Mouse (Mus musculus) frontal cortex, adult (tissue): ENCODE data around the gene Lin52.
"Not testable (repeated sequence)": the region's sequence is repeated elsewhere in the genome, so short reads cannot be mapped to it uniquely, and the experiment has no call there.

Experiments used
- ATAC-seq: cut with Nextera tagmentation; 2 replicates; pipeline ENCODE4 v1.9.2; 2017; ENCODE audit warnings: mild to moderate bottlenecking, moderate library complexity, mixed read lengths; ENCODE audit not compliant: low TSS enrichment

The Lin52 gene

DNA sequence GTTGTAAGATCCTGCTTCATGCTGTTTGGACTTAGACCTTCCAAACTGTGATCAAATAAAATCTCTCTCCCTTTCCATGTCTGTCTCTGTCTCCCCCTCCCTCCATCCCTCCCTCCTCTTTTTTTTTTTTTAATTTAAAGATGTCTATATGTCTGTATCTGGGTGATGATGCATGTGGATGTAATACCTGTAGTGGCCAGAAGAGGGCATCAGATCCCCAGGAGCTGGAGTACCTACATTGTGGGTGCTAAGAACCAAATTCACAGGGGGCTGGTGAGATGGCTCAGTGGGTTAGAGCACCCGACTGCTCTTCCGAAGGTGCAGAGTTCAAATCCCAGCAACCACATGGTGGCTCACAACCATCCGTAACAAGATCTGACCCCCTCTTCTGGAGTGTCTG is 88.3 kb downstream of the Lin52 start:
- ATAC-seq = not testable (repeated sequence)

DNA sequence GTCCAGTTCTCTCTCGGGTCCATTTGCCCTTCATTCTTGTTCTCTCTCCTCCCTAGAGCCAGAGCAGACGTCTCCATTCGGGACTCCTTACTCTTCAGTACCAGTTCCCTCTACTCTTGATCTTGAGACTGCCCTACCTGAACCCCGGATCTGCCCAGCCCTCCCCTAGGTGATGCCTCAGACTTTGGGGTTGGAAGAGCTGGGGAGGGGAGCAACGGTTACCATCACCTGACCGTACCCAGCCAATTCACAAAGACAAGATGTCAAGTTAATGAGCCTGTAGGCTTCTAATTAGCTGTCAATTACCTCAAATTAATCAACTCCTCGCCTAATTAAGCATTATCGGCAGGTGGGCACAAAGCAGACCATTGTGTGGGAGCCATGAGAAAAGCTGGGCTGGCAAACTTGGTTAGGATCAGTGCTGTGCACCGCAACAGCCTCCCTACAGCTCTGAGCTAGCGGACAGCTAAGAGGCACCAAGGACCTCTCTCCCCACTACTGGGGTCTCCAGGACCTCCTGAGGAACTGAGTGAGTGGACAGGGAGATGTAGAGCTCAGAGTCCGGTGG is 90.3 kb downstream of the Lin52 start:
- ATAC-seq = no peak

DNA sequence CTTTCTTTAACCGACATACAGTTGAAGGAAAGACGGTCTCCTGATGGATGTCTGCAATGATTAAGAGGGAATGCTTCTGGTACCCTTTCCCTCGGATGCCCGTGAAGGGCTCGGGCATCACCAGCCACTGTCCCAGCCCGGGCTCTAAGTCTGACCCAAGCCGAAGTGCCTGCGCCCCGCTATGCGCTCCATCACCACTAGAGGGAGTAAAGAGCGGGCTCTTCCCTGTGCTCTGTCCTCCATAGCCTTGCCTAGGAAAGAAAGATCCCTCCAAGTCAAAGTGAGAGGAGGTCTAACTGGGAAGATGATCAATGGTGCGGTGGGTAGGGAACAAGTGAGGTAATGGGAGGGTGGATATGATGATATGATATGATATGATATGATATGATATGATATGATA is 94.8 kb downstream of the Lin52 start:
- ATAC-seq = peak; percentile 93

DNA sequence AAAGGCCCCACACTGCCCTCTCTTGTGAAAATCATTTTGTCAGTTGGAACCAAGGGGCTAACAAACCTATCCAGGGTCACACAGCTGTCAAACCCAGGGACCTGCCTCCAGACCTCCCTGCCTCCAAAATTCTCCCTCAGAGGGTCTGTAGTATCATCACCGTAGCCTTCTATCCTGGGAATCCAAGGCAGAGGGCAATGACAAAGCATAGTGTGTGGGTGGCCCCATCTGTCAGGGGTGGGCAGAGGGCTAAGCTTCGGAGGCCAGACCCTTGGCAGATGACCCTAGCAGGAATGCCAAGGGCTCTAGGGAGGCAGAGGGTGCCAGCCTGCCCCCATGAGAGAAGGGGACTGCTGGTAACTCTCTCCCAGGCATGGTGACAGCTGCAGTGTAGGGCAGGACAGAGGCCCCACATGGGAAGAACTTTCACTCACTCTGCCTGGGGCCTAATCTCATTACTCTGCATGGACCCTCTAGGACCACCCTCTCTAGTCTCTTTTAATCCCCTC is 95.4 kb downstream of the Lin52 start:
- no peak for ATAC-seq

DNA sequence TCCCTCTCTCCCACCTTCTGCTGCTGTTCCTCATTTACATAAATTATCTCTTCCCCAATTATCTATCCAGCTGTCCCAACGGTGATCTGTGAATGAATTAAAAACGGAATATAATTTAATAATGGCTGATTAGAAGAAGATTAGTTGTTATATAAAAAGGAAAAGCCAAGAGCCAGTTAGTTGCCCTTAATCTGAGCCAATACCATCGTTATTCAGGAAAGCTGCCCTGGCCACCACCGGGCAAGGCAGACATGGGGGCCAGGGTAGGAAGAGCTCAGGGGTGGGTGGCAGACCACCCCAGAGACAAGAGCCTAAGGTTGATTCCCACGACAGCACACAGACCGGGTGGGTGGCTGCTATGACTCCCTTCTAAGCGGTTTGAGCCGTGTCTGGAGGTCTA is 97.0 kb downstream of the Lin52 start:
- no peak for ATAC-seq

DNA sequence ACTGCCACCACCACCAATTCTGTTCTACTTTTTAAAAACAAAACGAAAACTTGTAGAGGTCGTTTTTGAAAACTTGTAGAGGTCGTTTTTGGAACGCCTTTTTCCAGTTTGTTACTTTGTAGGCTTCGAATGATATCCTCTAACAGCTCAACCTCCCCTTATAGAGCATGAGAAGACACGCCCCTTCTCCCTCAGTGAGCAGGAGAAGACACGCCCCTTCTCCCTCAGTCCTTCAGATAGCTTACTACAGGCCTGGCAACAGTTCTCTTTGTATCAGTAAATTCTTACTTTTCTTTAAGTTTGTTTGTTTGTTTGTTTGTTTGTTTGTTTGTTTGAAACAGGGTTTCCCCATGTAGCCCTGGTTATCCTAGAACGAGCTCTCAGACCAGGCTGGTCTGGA is 104.0 kb downstream of the Lin52 start:
- no peak for ATAC-seq

DNA sequence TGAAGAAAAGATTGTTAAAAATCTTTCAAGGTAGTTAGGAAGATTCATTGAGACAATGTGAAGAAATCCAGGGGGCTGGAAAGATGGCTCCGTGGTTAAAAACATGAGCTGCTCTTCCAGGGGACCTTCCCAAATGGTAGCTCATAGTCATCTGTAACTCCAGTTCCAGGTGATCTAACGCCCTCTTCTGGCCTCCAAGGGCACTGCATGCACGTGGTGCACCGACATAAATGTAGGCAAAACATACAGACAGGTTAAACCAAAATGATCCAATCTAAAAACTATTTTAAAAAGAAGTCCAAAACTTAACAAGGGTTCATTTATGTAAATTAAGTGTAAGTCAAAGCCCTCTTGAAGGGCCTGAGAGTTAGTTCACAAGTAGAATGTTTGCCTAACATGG is 111.3 kb downstream of the Lin52 start:
- no peak for ATAC-seq

DNA sequence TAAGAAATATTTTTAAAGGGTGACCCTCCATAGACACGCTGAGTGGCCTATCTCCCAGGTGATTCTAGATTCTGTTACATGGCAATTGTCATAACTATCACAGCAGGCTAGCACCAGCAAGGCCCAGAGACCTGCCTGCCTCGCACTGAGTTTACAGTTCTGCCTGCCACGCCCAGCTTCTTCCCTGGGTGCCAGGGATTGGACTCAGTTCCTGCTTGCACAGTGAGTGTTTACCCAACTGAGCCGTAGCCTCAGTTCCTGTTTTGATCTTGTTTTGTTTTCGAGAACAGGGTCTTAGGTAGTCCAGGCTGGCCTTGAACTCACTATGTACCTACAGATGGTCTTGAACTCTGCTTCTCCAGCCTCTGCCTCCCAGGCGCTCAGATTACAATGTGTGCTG is 116.4 kb downstream of the Lin52 start:
- ATAC-seq = no peak

DNA sequence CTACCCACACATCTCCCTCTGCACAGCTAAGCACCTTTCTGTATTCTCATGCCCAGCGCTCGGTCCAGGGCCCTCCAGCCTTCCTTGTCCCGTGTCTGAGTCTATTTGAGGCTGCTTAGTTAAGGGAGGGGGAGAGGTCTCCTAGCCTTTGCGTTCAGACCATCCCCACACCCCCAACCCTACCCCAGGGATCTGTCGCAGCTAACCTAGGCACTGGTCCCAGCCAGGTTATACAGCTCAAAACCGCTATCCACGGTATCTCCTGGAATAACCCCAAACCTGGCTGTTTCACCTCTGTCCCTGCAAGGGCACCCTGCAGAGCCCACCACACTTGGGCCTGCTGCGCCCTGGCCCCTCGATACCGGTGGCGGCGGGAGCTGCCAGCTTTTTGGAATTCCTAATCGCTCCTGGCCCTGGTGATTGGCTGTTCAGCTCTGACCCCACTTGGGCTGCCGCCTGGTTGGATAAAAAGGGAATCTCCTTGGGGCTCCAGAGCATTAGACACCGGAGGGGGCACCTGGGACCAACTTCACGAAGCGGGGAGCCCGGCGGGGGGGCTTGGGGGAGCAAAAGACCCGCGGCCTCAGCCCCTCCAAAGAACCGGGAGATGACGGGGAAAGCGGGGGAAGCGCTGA is 118.2 kb downstream of the Lin52 start, which contains the start of gene Vsx2:
Vsx2 (plus strand) TSS at position 427 of the 635 bp plus-strand sequence.
- ATAC-seq = no peak

DNA sequence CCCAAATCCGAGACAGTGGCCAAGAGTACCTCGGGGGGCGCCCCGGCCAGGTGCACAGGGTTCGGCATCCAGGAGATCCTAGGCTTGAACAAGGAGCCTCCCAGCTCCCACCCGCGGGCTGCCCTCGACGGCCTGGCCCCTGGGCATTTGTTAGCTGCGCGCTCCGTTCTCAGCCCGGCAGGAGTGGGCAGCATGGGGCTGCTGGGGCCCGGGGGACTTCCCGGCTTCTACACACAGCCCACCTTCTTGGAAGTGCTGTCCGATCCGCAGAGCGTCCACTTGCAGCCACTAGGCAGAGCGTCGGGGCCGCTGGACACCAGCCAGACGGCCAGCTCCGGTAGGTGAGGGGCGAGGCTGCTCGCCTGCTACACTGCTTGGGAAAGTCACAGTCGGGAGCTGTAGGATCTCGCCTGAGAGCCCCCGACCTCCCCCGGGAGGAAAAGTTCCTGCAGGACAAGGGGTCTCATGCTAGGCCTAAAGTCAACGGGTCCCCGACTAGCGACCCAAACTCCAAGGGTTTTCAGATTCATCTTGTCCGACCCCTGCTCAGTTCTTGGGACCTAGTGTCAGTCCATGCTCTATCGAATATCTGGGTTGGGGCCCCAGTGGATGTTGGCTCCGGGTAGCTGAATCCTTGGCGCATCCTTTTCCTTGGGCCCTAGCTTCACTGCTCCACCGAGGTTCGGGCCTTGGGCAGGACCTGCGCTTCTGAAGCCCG is 118.9 kb downstream of the Lin52 start:
- ATAC-seq = no peak

DNA sequence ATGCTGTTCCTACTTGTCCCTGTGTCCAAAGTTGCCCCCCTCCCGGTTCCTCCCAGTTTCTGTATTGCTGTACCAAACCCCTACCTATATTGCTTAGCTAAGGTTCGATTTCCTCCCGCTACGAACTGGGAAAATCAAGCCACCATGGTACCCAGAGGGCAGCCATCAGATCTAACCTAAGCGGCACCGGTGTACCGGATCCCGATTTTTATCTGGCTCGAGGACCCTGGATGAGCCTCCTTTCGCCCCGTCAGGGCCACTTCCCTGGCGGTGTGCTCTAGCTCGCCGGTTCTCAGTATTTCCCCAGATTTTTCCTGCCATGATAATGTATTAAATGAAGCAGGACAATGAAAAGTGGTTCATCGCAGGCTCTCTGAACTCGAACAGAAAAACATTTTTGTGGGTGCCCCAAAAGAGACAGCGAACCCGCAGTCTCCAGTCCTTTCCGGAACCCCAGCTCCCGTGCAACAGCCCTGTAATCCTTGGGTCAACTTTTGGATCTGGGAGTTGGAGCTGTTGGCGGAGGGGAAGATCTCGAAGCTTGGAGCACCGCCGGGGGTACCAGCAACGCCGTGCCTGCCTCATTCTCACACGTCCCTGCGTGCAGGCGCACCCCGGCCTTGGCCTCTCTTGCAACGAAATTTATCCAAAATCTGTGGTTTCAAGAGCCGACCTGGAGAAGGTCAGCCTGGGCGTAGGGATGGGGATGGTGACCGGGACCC is 119.6 kb downstream of the Lin52 start:
- ATAC-seq = no peak

DNA sequence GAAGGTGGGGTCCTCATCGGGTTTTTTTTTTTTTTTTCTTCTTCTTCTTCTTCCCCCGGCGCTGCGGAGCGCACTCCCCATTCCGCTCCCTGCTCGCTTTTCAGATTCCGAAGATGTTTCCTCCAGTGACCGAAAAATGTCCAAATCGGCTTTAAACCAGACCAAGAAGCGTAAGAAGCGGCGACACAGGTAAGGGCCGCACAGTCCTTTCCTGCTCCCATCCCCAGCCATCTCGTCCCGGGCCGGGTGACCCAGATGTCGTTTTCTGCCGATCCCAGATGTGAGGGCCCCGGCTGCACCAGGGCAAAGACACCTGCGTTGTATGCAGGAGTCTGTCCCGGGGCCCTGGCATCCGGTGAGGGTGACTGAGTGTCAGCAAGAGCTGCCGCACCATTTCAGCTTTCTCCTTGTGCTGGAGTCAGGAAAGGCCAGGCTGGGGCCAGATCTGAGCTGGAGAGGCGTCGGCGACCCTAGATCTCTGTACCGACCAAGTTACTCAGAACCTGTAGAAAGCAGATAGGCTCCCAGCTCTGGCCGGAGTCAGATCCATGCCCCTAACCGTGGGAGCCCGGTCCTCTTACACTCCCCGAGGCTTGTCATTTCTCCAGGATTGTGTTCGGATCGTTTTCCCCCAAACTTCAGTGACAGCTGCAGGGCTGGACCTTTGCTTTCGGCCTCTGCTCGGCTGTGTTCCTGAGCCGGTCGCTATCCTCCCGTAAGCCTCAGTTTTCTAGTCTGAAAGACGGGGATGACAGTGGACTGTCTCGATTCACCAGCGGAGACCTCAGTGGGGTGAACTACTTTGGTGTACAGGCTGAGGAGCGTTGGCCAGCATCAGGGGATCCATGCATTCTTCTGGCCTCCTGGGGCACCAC is 120.5 kb downstream of the Lin52 start:
- ATAC-seq = no peak

DNA sequence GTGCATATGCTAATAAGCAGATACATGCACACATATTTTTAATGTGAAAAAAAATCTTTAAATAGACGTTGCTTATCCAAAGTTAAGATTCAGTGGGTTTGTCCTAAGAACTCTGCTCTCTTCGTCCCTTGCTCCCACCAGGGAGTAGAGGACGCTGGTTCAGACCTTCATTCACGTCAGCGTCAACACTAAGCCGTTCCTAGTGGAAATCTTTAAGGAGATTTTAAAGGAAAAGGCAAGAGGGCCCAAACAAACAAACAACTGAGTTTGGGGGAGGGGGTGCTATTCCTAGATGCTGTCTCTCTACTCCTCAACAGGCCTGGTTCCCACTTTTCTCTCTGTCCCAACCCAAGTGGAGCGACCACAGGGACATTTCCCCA is 121.1 kb downstream of the Lin52 start:
- ATAC-seq = no peak

DNA sequence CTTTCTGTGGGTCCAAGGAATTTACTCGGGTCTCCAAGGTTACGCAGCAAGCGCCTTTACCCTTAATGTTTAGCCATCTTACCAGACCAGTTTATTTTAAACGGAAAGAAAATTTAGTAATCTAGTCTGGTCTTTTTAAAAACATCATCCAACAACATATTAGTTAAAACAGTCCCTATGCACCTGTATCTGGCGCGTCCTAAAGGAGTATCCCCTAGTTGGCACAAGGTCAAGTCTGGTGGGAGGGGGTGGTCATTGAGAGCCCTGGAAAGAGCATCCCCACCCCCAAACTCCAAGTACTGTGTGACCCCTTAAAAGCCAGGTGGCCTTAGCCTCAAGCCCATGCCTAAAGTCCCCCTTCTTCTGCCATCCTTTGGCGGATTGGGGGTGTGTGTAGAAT is 121.9 kb downstream of the Lin52 start:
- no peak for ATAC-seq

DNA sequence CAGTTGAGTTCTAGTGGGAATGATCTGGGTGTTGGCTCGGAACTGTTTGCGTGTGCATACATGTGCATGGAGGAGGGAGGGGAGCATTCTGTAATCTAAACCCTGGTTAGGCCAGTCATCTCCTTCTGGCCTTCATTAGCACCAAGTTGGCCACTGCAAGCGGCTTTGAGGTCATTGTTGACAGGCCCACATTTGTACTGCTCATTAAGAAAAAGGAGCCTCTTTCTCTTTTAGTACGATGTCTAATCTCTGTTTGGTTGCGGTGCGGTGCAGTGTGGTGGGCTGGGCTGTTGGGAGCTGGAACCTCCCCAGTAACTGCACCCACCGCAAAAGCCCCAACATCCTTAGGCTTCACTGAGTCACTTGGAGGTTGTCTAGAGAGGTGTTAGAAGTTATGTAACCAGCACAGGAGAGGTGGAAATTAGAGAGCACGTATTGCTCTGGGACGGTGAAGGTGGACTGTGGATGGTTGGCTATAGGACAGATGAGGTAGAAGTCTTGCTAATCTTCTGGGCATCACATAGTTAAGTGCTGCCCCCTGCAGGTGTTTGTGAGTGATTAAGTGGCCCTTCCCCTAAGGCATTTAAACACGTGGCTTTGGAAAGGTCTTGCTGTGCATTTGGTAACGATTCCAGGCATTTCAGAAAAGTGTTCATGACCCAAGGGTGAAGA is 126.7 kb downstream of the Lin52 start:
- ATAC-seq = no peak

DNA sequence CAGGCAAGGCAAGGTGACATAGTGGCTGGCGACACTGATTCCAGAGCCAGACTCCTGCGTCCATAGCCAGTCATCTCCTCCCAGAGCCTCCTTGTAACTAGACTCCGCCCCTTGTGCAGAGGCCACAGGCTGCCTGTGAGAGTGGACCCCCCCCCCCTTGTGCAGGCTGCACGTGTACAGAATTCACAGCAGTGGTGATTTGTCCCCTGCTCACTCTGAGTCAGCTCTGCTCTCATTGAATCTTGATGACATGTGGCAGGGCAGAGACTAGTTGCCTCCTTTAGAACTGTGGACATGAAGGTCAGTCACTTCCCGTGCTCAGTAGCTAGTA is 127.2 kb downstream of the Lin52 start:
- no peak for ATAC-seq

DNA sequence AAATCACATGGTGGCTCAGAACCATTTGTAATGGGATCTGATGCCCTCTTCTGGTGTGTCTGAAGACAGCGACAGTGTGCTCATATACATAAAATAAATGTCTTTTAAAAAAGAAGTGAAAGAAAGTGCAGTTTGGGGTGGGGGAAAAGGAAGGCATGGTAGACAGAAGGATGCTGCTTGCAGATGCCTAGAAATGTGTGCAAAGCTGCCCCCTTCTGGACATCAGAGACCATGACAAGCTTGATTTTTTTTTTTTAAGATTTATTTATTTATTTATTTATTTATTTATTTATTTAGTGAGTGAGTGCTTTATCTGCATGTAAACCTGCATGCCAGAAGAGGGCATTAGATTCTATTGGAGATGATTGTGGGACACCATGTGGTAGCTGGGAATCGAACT is 130.1 kb downstream of the Lin52 start:
- no peak for ATAC-seq

DNA sequence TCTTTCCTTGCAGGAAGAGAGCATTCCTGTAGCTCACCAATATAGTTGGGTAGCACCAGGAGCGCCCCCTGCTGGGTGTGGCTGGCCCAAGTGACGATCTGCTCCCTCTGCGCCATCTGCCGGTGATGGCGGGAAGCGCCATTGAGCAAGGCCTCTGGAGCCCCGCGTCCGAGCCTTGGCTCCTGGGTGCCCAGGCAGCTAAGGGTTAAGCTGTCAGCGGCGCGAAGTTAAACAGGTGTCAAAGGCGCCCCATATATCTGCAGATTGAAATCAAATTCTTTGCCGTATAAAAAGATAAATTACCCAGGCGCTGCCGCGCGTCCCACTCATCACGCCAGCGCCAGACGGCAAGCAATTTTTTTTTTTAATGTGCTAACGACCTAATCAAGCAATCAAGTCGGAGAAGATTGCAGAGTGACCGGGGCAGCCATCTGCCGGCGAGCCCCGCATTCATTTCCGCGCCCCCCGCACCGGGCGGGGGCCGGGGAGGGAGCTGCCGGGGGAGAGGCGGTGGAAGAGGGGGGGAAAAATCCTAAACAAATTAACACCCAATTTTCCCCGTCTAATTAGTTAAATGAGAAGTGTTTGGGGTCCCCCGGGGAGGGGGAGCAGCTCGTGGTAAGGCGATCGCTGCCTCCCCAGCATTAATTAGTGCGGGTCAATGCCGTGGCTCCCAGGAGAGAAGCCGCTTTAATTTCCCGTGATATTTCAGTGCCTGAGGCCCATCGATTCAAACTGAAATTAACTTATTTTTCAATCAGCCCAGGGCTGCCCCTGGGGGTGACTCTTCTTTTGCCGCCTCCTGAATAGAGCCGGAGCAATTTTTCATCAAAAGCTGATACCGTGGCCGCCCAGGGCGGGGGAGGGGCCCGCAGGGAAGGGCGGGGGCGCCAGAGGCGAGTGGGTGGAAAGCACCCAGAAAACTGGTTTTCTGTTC is 138.9 kb downstream of the Lin52 start:
- ATAC-seq = peak; percentile 80
